Mouse (Mus musculus) liver, embryonic 15.5 days (tissue): ENCODE data around the gene Pdpn. TPM values are rescaled to one million over a fixed set of nuclear protein-coding genes. Genes with fewer than 3 reads are reported as not detected.

ENCODE experiments used
- ATAC-seq: fragments of 200-750 bp; cut with Nextera tagmentation; 2 replicates; pipeline ENCODE4 v1.8.0; 2017; ENCODE audit warnings: moderate number of reproducible peaks, mild to moderate bottlenecking, moderate library complexity; ENCODE audit not compliant: insufficient read depth
- H3K27ac ChIP-seq: fragments of 300-500 bp; sonication (generic); replicated peaks from 2 replicates; pipeline ENCODE4 v1.5.1; 2015; ENCODE audit warnings: mild to moderate bottlenecking, inconsistent platforms
- H3K27me3 ChIP-seq: fragments of 300-500 bp; sonication (generic); 2 replicates; pipeline ENCODE4 v1.6.1; 2015; ENCODE audit warnings: mild to moderate bottlenecking, inconsistent platforms
- H3K36me3 ChIP-seq: fragments of 300-500 bp; sonication (generic); replicated peaks from 2 replicates; pipeline ENCODE4 v1.6.1; 2015; ENCODE audit warnings: moderate library complexity, mild to moderate bottlenecking, inconsistent platforms
- H3K4me1 ChIP-seq: fragments of 300-500 bp; sonication (generic); replicated peaks from 2 replicates; pipeline ENCODE4 v1.6.1; 2015; ENCODE audit warnings: inconsistent platforms
- H3K4me2 ChIP-seq: fragments of 300-500 bp; sonication (generic); 2 replicates; pipeline ENCODE4 v1.6.1; 2015; ENCODE audit warnings: moderate library complexity, mild to moderate bottlenecking, inconsistent platforms
- H3K4me3 ChIP-seq: fragments of 300-500 bp; sonication (generic); replicated peaks from 2 replicates; pipeline ENCODE4 v1.5.1; 2015; ENCODE audit warnings: mild to moderate bottlenecking, inconsistent platforms
- H3K9ac ChIP-seq: fragments of 300-500 bp; sonication (generic); 2 replicates; pipeline ENCODE4 v1.6.1; 2015; ENCODE audit warnings: moderate library complexity, mild to moderate bottlenecking, inconsistent platforms
- H3K9me3 ChIP-seq: fragments of 300-500 bp; sonication (generic); replicated peaks from 2 replicates; pipeline ENCODE4 v1.6.1; 2016; ENCODE audit warnings: inconsistent platforms
- WGBS: fragments of 180-500 bp; shearing (Covaris S2); methylation state at CpG from one replicate; pipeline ENCODE4 v1.1.7; 2015; ENCODE audit warnings: mixed read lengths; ENCODE audit not compliant: insufficient replicate concordance; 5-methylcytosine and 5-hydroxymethylcytosine counted together
- polyA plus RNA-seq: library from polyadenylated mRNA; unstranded; fragments of >200 nt; fragmentation: Nextera tagmentation; extraction: Ambion mirVana; gene quantifications from 2 replicates; pipeline ENCODE4 v1.2.1, GENCODE M21; 2015

The Pdpn gene
- polyA plus RNA-seq, 1 experiment from 2014 or later, result 1.8 TPM

DNA sequence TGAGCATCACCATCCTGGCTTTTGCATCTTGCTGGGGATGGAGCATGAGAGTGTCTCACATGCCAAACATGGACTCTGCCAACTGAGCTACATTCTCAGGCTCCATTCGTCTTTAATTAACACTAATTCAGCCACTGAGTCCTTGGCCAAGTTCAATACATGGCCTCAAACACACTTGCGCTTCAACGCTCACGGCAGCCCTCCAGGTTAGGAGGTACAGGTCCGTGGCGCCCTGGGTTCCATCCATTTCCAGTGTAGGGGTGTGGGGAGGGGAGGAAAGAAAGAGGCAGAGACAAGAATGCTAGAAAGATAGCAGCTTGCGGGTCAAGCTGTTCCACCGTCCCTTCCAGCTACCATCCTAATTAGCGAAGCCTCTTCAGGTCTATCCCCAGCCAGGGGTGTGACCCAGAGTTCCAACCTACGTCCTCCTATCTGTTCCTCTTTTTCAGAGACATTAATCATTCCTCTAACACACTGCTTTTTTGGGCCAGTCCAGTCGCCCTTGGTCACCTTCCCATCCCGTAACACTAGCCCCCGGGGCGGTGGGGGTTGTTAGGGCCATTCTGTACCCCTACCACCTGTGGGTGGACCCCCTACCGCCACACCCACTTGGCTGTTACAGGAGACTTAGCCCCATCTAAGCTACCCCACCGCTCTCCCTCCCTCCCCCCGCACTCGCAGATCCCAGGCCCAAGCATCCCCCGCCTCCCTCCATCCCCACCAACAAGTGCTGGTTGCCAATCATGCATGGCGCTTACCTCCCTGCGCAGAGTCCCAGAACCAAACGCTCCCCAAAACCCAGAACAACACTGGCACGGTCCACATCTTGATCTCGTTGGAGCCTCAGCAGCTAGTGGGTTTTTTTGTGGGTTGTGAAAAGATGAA, 691 bp downstream of the Pdpn start:
- Histone ChIP-seq H3K27me3 (peaks cover 64% of the 10 kb centered on the region), H3K4me3 (0 out of 2 replicates have a peak overlapping the region, but pooled peaks have one; percentile 7), H3K27ac (no peak overlapping the region)

DNA sequence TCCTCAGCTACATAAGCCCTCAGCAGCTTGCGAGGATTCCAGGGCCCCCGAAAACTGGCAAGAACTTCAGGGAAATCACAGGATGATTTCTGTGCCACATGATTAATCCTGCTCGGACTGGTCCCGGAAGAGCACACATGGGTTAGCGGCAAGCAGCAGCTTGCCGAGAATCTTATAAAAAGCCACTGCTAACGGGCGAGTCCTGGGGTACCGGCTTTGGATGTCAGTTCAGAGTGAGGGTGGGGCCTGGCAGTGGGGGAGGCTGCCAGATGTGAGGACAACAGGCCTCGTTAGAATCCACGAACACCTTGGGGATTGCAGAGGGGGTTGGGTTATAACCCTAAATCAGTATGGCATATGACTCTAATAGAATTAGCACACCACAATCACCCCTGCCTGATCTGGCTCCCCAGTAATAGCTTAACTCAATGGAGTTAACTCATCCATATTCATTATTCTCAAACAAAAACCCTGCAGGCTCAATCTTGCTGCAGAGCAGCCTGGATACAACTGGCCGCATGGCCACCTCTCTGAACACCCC, 2.3 kb downstream of the Pdpn start:
- no peaks in the 10 kb centered on the region for H3K4me1 ChIP-seq
- H3K9me3 ChIP-seq, result no peaks in the 10 kb centered on the region
- peaks cover 58% of the 10 kb centered on the region for H3K27me3 ChIP-seq
- H3K36me3 ChIP-seq, result no peaks in the 10 kb centered on the region
- no peak for ATAC-seq
- no peak overlapping the region for H3K27ac ChIP-seq
- WGBS, result 23% methylated on average over 12 of the region's 12 CpGs
- H3K4me3 ChIP-seq, result no peak overlapping the region
- H3K4me2 ChIP-seq, result no peak overlapping the region
- no peak overlapping the region for H3K9ac ChIP-seq

More for the DNA sequence above, 691 bp downstream of the Pdpn start:
- Histone ChIP-seq H3K4me2 (peak overlapping the region; percentile 23), H3K9ac (no peak overlapping the region), H3K9me3 (no peaks in the 10 kb centered on the region), H3K4me1 (no peaks in the 10 kb centered on the region), H3K36me3 (no peaks in the 10 kb centered on the region)
- ATAC-seq, result no peak
- 9% methylated on average over 24 of the region's 24 CpGs for WGBS

DNA sequence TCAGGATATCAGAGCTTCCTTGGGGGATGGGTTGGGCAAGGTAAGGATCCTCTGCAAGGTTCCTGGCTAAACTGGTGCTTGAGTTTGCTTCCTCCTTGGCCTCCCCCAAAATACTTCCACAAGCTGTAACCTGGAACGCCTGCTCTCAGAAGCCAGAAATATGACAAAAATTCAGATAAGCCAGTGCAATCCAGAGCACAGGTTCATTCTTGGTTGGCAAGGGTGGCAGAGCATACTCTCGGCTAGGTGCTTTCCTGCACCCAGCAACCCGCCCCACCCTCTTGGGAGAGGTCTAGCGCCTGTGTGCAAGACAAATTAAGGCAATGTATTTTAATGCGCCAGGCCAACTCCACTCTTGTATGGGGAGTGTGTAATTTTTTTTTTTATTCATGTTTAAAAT, 3.2 kb downstream of the Pdpn start:
- no peak for ATAC-seq
- no peaks in the 10 kb centered on the region for H3K9me3 ChIP-seq
- no peak overlapping the region for H3K9ac ChIP-seq
- H3K4me3 ChIP-seq, result no peak overlapping the region
- H3K4me2 ChIP-seq, result no peak overlapping the region
- peaks cover 48% of the 10 kb centered on the region for H3K27me3 ChIP-seq
- WGBS, result 51% methylated on average over 5 of the region's 5 CpGs
- H3K36me3 ChIP-seq, result no peaks in the 10 kb centered on the region
- H3K27ac ChIP-seq, result no peak overlapping the region
- H3K4me1 ChIP-seq, result no peaks in the 10 kb centered on the region

DNA sequence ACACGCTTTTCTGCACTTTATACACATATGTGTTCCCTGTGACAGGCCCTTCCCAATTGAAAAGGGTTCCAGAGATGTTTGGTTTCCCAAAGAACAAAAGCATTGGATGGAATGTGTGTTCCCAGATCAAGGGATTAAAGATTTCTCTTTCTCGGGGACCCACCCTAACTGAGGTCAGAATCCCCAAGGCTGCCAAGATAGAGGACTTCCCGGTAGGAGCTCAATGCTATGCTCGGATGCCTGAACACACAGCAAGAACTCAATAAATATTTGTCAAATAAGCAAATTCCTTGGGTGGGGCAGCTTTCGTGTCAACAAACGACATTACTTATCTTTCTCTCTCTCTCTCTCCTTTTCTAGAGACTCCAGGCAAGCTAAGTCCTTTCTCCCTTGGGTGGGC, 5.0 kb downstream of the Pdpn start:
- no peak overlapping the region for H3K27ac ChIP-seq
- no peak for ATAC-seq
- WGBS, result 60% methylated on average over 6 of the region's 6 CpGs

DNA sequence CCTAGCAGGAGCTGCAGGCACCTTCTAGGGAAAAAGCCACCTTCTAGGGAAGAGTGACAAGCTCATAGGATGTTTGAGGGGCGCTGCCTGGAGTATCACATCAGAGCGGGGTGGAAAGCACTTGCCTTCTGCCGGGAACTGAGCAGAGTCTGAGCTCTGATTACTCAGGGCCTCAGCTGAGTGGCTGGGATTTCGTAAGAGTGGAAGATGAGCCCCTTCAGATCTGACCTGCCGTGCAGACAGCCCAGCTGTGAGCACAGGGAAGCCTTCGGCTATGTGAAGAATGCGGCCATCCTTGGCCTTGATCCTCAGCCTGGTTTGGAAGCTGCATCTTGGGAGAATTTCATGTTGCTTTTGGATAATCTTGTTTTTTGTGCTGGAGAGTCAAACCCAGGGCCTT, 10.5 kb downstream of the Pdpn start:
- no peak overlapping the region for H3K4me3 ChIP-seq
- no peak for ATAC-seq
- 37% methylated on average over 7 of the region's 7 CpGs for WGBS
- no peaks in the 10 kb centered on the region; the same call in 1 of the 2 replicates for H3K4me1 ChIP-seq
- no peak overlapping the region for H3K27ac ChIP-seq
- H3K9me3 ChIP-seq, result no peaks in the 10 kb centered on the region
- no peak overlapping the region for H3K9ac ChIP-seq
- peak overlapping the region; percentile 24; the same call in 1 of the 2 replicates for H3K4me2 ChIP-seq
- H3K36me3 ChIP-seq, result no peaks in the 10 kb centered on the region
- no peaks in the 10 kb centered on the region for H3K27me3 ChIP-seq

More for the DNA sequence above, 5.0 kb downstream of the Pdpn start:
- Histone ChIP-seq H3K27me3 (peaks cover 30% of the 10 kb centered on the region), H3K9ac (no peak overlapping the region), H3K4me3 (no peak overlapping the region), H3K4me1 (no peaks in the 10 kb centered on the region), H3K4me2 (no peak overlapping the region), H3K36me3 (no peaks in the 10 kb centered on the region), H3K9me3 (no peaks in the 10 kb centered on the region)

DNA sequence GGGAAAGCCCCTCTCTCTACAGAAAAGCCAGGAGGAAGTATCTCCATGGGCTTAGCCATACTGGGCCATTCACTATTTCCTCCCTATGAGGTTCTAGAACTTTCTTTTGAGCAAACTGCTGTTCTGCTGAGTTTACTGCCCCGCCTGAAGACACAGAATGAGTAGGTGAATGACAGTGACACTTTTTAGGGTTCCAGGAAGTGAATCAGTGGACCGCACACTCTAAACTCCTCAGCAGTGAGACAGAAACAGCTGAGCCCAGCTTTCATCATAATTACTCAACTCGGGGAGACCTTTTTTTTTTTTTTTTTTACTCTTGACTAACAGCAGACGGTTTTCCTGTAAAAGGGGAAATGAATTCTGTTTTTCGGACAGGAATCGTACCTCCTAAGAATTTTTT, 10.9 kb downstream of the Pdpn start:
- Histone ChIP-seq H3K27ac (no peak overlapping the region; the same call in 1 of the 2 replicates), H3K36me3 (no peaks in the 10 kb centered on the region), H3K9ac (no peak overlapping the region), H3K27me3 (no peaks in the 10 kb centered on the region), H3K4me2 (0 out of 2 replicates have a peak overlapping the region, but pooled peaks have one; percentile 24), H3K4me1 (no peaks in the 10 kb centered on the region; the same call in 1 of the 2 replicates), H3K4me3 (no peak overlapping the region), H3K9me3 (no peaks in the 10 kb centered on the region)
- WGBS, result 25% methylated on average over 6 of the region's 6 CpGs
- ATAC-seq, result no peak

DNA sequence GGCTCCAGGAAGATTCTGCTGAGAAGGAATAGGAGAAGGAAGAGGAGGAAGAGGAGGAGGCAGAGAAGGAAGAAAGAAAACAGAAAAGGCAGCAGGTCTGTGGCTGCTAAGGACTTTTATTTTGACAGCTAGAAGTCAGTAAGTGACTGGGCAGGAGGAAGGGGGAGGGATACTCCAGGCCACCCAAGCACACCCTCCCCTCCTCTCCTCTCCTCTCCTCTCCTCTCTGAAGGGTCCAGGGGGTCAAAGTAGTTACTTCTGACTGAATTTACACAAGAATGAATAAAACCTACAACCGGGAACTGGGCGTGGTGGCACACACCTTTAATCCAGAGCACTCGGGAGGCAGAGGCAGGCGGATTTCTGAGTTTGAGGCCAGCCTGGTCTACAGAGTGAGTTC, 12.3 kb downstream of the Pdpn start:
- WGBS, result 52% methylated on average over 4 of the region's 4 CpGs
- Histone ChIP-seq H3K36me3 (no peaks in the 10 kb centered on the region), H3K4me1 (no peaks in the 10 kb centered on the region; the same call in 1 of the 2 replicates), H3K4me2 (no peak overlapping the region), H3K27ac (no peak overlapping the region), H3K4me3 (no peak overlapping the region), H3K27me3 (no peaks in the 10 kb centered on the region), H3K9me3 (no peaks in the 10 kb centered on the region), H3K9ac (no peak overlapping the region)
- ATAC-seq, result no peak

DNA sequence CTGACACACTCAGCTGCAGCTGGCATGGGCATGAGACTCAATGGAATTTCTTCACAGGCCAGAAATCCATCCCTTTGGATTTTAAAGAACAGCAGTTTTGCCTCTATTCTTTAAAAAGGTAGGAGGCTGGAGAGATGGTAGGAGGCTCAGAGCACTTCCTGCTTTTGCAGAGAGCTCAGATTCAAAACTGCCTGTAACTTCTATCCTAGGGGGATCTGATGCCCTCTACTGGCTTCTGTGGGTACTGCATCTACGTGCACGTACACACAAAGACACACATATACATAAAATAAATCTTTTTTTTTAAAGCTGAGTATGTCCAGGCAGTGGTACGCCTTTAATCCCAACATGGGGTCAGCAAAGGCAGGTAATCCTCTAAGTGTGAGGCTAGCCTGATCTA, 19.2 kb downstream of the Pdpn start:
- Histone ChIP-seq H3K4me3 (no peak overlapping the region), H3K9ac (no peak overlapping the region), H3K27me3 (no peaks in the 10 kb centered on the region), H3K27ac (no peak overlapping the region), H3K4me2 (no peak overlapping the region), H3K36me3 (no peaks in the 10 kb centered on the region), H3K4me1 (no peaks in the 10 kb centered on the region), H3K9me3 (no peaks in the 10 kb centered on the region)
- ATAC-seq, result no peak
- 50% methylated on average over 3 of the region's 3 CpGs for WGBS

DNA sequence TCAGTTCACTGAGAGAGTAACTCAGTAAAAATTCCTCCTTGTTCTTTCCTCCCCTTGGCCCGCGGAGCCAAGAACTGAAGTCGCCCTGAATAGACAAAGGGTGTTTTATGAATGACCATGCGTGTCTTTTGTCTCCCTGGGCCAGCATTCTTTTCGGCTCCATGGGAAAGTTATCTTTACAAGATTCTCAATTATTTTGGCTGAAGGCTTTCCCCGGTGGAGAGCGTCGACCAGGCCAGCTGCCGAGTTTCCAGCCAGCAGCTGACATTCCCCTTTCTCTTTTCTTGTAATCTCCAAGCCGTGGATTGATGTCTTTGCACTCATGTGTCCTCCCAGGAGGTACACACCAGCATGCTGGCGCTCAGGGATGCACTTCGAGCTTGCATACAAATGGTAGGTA, 19.7 kb downstream of the Pdpn start:
- H3K4me2 ChIP-seq, result no peak overlapping the region
- H3K9ac ChIP-seq, result no peak overlapping the region
- H3K36me3 ChIP-seq, result no peaks in the 10 kb centered on the region
- H3K4me1 ChIP-seq, result no peaks in the 10 kb centered on the region
- no peak overlapping the region for H3K4me3 ChIP-seq
- no peaks in the 10 kb centered on the region for H3K27me3 ChIP-seq
- no peaks in the 10 kb centered on the region for H3K9me3 ChIP-seq
- no peak for ATAC-seq
- no peak overlapping the region for H3K27ac ChIP-seq
- whole genome bisulfite sequencing, result 65% methylated on average over 12 of the region's 12 CpGs

DNA sequence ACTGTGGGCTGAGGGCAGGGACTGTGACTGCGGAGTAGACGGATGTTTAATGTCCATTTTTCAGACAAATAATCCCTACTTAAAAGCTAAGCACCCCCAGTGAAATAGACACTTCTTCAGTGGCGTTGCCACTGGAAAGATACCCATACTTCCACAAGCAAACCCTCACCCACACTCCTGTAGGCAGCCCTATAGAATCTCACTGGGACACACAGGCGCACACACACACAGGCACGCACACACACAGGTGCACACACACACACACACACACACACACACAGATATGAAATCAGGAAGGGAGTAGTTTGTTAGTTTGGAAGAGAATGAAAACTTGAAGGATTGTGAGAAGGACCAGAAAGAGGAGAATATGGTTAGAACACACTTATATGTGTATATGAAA, 20.3 kb downstream of the Pdpn start:
- no peaks in the 10 kb centered on the region for H3K9me3 ChIP-seq
- no peak overlapping the region for H3K9ac ChIP-seq
- H3K27ac ChIP-seq, result no peak overlapping the region
- H3K4me1 ChIP-seq, result no peaks in the 10 kb centered on the region
- no peak overlapping the region for H3K4me2 ChIP-seq
- no peaks in the 10 kb centered on the region for H3K36me3 ChIP-seq
- no peaks in the 10 kb centered on the region for H3K27me3 ChIP-seq
- WGBS, result 72% methylated on average over 5 of the region's 5 CpGs
- ATAC-seq, result no peak
- no peak overlapping the region for H3K4me3 ChIP-seq

DNA sequence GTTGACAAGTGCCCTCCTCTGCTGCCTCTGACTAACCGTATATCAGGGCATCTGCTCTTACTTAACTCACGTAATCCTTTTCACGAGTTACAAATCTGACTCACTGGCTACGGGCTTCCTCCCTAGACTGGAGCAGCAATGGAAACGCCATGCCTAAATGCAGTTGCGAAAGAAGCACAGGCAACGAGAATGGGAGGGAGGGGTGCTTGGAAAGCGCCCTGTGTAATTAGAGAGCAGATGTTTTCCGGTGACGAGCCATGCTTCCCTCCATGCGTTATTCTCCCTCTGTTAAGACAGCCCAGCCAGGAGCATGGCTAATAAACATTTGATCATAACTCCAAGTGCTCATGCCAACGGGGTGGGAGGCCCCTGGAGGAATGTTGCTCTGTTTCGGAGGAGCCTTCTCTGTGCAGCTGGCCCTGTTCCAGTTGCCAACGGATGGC, 20.9 kb downstream of the Pdpn start:
- Histone ChIP-seq H3K4me2 (no peak overlapping the region), H3K27ac (no peak overlapping the region)
- ATAC-seq, result no peak

More for the DNA sequence above, 20.9 kb downstream of the Pdpn start:
- Histone ChIP-seq H3K27me3 (no peaks in the 10 kb centered on the region), H3K9me3 (no peaks in the 10 kb centered on the region), H3K4me3 (no peak overlapping the region), H3K4me1 (no peaks in the 10 kb centered on the region), H3K9ac (no peak overlapping the region), H3K36me3 (no peaks in the 10 kb centered on the region)
- WGBS, result 54% methylated on average over 14 of the region's 14 CpGs
